Mouse (Mus musculus): ENCODE data around the gene Rhobtb1. TPM values are rescaled to one million over a fixed set of nuclear protein-coding genes. Genes with fewer than 3 reads are reported as not detected.

Gene Rhobtb1
- polyA plus RNA-seq, 1 experiment from 2014 or later: 20.8 TPM

DNA sequence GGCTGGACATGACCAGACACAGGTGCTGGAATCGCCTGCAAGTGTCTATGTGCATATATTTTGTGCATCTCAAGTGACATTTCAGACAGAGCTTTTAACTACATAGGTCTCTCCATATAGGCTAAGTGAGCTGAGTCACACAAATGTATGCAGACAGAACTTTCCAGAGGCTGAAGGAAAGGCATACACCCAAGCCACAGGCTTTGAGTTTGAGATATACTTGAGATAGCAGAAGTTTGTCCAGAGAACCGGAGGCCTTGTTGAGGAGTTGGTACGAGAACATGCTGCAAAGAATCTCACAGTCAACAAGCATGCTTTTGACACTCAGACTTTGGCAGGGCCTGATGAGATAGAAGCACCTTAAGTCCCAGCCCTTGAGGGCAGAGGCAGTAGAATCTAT is 151.4 kb downstream of the Rhobtb1 start:
- no peak overlapping the region for H3K27ac ChIP-seq
- 87% methylated on average over 3 of the region's 3 CpGs for WGBS
- no peaks in the 10 kb centered on the region for H3K9me3 ChIP-seq
- ATAC-seq: no peak
- H3K27me3 ChIP-seq (replicated peaks): no peaks in the 10 kb centered on the region
- H3K4me3 ChIP-seq (replicated peaks): no peak overlapping the region
- no peak overlapping the region for H3K4me2 ChIP-seq (replicated peaks)
- H3K4me1 ChIP-seq (replicated peaks): 0 out of 2 replicates have a peak, but pooled peaks cover 11% of the 10 kb centered on the region
- H3K9ac ChIP-seq: no peak overlapping the region
- no peaks in the 10 kb centered on the region for H3K36me3 ChIP-seq

DNA sequence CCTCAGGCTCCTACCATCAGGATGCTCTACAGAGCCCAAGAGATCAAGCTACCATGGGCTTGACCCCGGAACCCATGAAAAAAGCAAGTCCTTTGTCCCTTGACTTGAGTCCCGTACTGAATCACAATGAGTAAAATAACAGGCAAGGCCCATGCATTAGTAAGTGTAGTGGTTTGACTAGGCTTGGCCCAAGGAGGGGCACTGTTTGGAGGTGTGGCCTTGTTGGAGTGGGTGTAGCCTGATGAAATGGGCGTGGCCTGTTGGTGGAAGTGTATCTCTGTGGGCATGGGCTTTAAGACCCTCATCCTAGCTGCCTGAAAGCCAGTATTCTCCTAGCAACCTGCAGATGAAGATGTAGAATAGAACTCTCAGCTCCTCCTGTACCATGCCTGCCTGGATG is 153.6 kb downstream of the Rhobtb1 start:
- Histone ChIP-seq H3K36me3 (no peaks in the 10 kb centered on the region), H3K27me3 (replicated peaks) (no peaks in the 10 kb centered on the region), H3K4me3 (replicated peaks) (no peak overlapping the region), H3K9ac (no peak overlapping the region), H3K4me1 (replicated peaks) (0 out of 2 replicates have a peak, but pooled peaks cover 14% of the 10 kb centered on the region), H3K4me2 (replicated peaks) (peak overlapping the region; percentile 7; the same call in 1 of the 2 replicates), H3K27ac (peak overlapping the region; percentile 62), H3K9me3 (no peaks in the 10 kb centered on the region)
- 76% methylated on average over 3 of the region's 3 CpGs for WGBS
- ATAC-seq: peak; percentile 54

DNA sequence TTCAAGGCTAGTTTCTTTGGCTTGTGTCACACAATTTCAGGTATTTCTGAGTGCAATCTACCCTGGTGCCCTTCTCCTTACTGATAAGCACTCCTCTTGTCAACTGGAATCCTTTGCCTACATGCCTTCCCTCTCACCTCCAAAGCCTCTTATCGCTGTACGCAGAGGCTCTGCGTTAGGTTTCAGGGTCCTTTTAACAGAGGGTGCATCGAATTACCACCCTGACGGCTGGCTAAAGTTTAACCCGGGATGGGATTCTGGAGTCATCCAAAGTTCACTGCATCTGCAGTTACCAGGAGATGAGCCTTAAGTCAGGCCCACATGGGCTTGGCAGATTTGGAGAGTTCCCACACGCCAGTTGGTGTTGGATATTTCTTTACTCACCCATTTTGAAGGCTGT is 154.4 kb downstream of the Rhobtb1 start:
- no peaks in the 10 kb centered on the region for H3K36me3 ChIP-seq
- no peak overlapping the region for H3K4me3 ChIP-seq (replicated peaks)
- 0 out of 2 replicates have a peak, but pooled peaks cover 14% of the 10 kb centered on the region for H3K4me1 ChIP-seq (replicated peaks)
- WGBS: 37% methylated on average over 7 of the region's 7 CpGs
- H3K27me3 ChIP-seq (replicated peaks): no peaks in the 10 kb centered on the region
- H3K27ac ChIP-seq: peak overlapping the region; percentile 62
- peak overlapping the region; percentile 39 for H3K4me2 ChIP-seq (replicated peaks)
- ATAC-seq: peak; percentile 91
- no peaks in the 10 kb centered on the region for H3K9me3 ChIP-seq
- H3K9ac ChIP-seq: no peak overlapping the region

DNA sequence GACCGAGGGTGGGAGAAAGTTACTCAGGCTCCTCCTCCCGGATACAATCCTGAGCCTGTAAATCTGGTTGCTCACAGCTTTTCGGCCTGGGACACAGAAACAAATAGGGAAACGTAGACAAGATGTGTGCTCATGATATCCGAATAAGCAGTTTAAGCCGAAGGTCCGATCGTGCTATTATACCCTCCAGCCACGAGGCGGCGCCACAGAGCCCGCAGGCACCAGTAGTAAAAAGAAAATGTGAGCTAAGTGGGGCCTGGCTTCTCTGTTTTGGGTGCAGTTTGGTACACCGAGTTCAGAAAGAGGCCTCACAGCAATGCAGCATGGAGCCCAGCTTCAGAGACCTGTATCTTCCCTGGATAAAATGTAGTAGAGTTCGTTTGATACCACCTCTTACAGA is 155.0 kb downstream of the Rhobtb1 start:
- H3K4me3 ChIP-seq (replicated peaks): no peak overlapping the region
- 0 out of 2 replicates have a peak, but pooled peaks cover 14% of the 10 kb centered on the region for H3K4me1 ChIP-seq (replicated peaks)
- H3K9ac ChIP-seq: no peak overlapping the region
- no peaks in the 10 kb centered on the region for H3K36me3 ChIP-seq
- peak overlapping the region; percentile 40; the same call in 1 of the 2 replicates for H3K27ac ChIP-seq
- no peaks in the 10 kb centered on the region for H3K27me3 ChIP-seq (replicated peaks)
- peak overlapping the region; percentile 39 for H3K4me2 ChIP-seq (replicated peaks)
- H3K9me3 ChIP-seq: no peaks in the 10 kb centered on the region
- no peak for ATAC-seq
- WGBS: 45% methylated on average over 14 of the region's 14 CpGs

DNA sequence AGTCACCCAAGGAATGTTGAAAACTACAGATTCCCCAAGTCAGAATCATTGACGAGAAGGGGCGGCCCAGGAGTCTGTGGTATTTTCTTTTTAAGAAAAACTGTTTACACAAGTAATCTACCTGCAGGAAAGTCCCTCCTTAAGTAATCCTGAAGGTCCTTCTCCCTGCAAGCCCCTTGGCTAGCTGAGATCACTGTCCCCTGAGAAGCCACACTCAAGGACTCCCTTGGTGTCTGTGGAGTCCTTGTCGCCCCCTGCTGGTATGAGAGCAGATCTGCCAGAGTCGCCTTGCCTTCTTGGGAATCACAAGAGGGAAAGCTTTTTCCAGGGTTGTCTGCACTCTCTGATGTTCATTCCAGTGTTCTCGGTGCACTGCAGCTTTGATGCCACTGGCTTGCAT is 155.8 kb downstream of the Rhobtb1 start:
- WGBS: 37% methylated on average over 5 of the region's 5 CpGs
- Histone ChIP-seq H3K4me3 (replicated peaks) (no peak overlapping the region), H3K36me3 (no peaks in the 10 kb centered on the region), H3K4me1 (replicated peaks) (0 out of 2 replicates have a peak, but pooled peaks cover 14% of the 10 kb centered on the region), H3K27ac (no peak overlapping the region), H3K9ac (no peak overlapping the region), H3K9me3 (no peaks in the 10 kb centered on the region), H3K27me3 (replicated peaks) (no peaks in the 10 kb centered on the region), H3K4me2 (replicated peaks) (no peak overlapping the region)
- peak; percentile 26; the same call in 1 of the 2 replicates for ATAC-seq

DNA sequence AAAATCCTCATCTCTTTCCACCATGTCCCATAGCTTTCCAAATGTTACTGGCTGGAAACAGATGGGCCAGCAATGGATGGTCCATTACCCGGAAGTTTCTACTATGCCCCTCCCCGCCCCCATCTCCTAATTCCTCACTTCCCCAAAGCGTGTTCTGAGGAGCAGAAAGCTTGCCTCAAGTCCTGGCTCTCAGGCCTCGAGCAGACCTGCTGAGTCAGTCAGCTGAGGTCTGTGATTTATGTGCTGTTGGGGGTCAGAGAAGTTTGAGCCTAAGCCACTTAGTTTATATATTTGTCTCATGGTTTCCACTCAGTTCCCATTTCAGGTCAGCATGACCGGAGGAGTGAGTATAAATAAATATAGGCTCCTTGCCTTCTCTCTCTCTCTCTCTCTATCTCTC is 157.9 kb downstream of the Rhobtb1 start:
- no peak overlapping the region for H3K4me3 ChIP-seq (replicated peaks)
- H3K27ac ChIP-seq: no peak overlapping the region
- H3K36me3 ChIP-seq: no peaks in the 10 kb centered on the region
- 0 out of 2 replicates have a peak, but pooled peaks cover 14% of the 10 kb centered on the region for H3K4me1 ChIP-seq (replicated peaks)
- no peak overlapping the region for H3K4me2 ChIP-seq (replicated peaks)
- no peak overlapping the region for H3K9ac ChIP-seq
- H3K27me3 ChIP-seq (replicated peaks): no peaks in the 10 kb centered on the region
- 47% methylated on average over 5 of the region's 5 CpGs for WGBS
- H3K9me3 ChIP-seq: no peaks in the 10 kb centered on the region
- no peak for ATAC-seq

DNA sequence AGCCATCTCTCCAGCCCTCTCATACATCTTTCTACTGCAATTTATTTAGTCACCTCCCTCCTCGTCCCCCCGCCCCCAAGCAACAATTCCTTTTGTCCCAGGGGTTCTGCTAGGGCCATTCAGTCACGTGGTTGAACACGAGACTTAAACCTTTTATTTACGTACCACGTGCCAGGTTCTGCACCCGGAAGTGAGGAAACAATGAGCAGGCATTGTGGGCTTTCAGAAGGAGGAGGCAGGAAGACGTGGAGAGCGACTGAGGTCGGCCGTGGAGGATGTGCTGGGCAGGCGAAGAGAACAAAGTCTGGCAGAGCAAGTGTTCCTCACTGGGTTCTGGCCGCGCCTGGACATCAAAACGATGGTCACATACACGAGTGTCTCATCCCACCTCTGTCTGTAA is 160.6 kb downstream of the Rhobtb1 start:
- Histone ChIP-seq H3K27me3 (replicated peaks) (no peaks in the 10 kb centered on the region), H3K9ac (no peak overlapping the region), H3K36me3 (no peaks in the 10 kb centered on the region), H3K4me3 (replicated peaks) (no peak overlapping the region), H3K4me1 (replicated peaks) (0 out of 2 replicates have a peak, but pooled peaks cover 4% of the 10 kb centered on the region), H3K4me2 (replicated peaks) (no peak overlapping the region), H3K27ac (no peak overlapping the region), H3K9me3 (no peaks in the 10 kb centered on the region)
- ATAC-seq: no peak
- 75% methylated on average over 16 of the region's 16 CpGs for WGBS

DNA sequence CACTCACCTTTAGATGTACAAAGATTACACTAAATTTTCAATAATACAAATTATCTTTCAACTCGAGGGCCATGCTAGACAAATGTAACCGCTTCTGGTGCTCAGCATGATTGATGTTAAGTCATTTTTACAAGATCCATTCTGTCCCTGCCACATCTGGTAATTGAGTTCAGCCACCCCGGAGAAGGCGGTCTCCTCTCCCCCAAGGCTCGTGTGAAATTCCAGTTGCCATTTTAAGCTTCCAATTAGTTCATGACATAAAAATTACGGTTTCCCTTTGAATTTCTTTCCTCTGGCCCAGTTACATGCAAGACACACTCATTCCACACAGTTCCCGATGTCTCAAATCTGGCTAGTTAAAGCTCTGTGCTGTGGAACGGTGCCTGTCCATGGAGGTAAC is 162.7 kb downstream of the Rhobtb1 start:
- ATAC-seq: no peak
- 0 out of 2 replicates have a peak, but pooled peaks cover 3% of the 10 kb centered on the region for H3K4me1 ChIP-seq (replicated peaks)
- no peaks in the 10 kb centered on the region for H3K9me3 ChIP-seq
- no peaks in the 10 kb centered on the region for H3K36me3 ChIP-seq
- H3K4me3 ChIP-seq (replicated peaks): no peak overlapping the region
- H3K4me2 ChIP-seq (replicated peaks): no peak overlapping the region
- no peaks in the 10 kb centered on the region for H3K27me3 ChIP-seq (replicated peaks)
- 65% methylated on average over 8 of the region's 8 CpGs for WGBS
- no peak overlapping the region for H3K9ac ChIP-seq
- H3K27ac ChIP-seq: no peak overlapping the region

DNA sequence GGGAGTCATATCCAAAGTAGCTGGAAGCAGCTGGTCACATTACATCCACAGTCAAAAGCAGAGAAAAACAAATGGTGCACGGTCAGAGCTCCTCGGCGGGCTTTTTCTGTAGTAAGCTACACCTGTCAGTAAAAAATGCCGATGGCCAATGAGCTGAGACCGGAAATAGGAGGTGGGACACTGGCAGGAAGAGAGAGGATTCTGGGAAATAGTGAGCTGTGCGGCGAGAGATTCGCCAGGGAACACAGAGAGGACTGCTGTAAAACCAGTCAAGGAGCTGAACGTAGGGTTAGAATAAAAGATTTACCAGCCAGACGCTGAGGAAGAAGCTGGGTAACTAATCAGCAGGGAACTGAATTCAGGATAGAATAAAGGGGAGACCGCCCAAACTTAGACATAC is 167.3 kb downstream of the Rhobtb1 start:
- no peak overlapping the region for H3K9ac ChIP-seq

DNA sequence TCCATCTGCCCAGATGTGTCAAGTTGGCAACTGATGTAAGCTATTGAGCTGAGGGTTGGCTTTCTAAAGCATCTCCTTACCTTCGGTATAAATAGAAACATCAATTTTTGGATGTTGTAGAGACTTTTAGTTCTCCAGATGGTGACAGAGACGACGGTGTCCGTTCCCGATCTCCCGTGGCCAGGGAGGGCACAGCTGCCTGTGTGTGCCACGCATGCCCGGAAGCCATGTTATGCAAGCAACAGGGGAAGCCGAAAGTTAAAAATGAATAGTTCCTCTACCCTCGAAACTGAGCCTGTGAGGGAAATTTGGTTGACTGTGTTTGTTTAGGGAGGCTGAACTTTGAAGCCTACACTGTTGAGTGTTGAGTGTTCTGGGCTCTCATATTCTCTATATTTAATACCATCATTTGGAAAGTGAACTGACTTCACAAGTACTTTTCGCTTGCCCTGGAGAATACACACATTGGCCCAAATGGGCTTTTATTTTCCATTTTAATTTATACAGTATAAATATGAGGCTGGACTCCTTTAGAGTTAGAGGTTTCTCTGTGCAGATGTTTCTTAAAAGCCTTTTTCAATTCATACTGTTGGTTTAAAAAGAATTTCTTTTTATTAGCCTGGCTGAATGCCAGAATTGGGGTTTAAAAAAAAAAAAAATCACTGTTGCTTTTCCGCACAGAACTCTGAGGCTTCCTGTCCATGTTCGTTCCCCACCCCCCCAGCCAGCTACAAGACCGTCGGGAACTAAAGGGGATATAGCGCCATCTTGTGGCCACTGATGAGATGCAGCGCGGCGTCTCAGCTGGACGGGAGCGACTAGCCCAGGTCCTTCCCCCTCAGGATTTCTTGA is 169.7 kb downstream of the Rhobtb1 start:
- Histone ChIP-seq H3K4me2 (replicated peaks) (peak overlapping the region; percentile 53), H3K9me3 (no peaks in the 10 kb centered on the region), H3K27me3 (replicated peaks) (no peaks in the 10 kb centered on the region), H3K4me3 (replicated peaks) (peak overlapping the region; percentile 25), H3K4me1 (replicated peaks) (no peaks in the 10 kb centered on the region; the same call in 1 of the 2 replicates), H3K36me3 (no peaks in the 10 kb centered on the region), H3K27ac (peak overlapping the region; percentile 49; the same call in 1 of the 2 replicates), H3K9ac (0 out of 2 replicates have a peak overlapping the region, but pooled peaks have one; percentile 17)
- WGBS: 40% methylated on average over 21 of the region's 21 CpGs
- peak; percentile 95 for ATAC-seq

More for the DNA sequence above, 167.3 kb downstream of the Rhobtb1 start:
- Histone ChIP-seq H3K36me3 (no peaks in the 10 kb centered on the region), H3K27me3 (replicated peaks) (no peaks in the 10 kb centered on the region), H3K4me2 (replicated peaks) (no peak overlapping the region), H3K27ac (no peak overlapping the region), H3K4me1 (replicated peaks) (no peaks in the 10 kb centered on the region; the same call in 1 of the 2 replicates), H3K9me3 (no peaks in the 10 kb centered on the region), H3K4me3 (replicated peaks) (no peak overlapping the region)
- no peak for ATAC-seq
- WGBS: 87% methylated on average over 11 of the region's 11 CpGs

DNA sequence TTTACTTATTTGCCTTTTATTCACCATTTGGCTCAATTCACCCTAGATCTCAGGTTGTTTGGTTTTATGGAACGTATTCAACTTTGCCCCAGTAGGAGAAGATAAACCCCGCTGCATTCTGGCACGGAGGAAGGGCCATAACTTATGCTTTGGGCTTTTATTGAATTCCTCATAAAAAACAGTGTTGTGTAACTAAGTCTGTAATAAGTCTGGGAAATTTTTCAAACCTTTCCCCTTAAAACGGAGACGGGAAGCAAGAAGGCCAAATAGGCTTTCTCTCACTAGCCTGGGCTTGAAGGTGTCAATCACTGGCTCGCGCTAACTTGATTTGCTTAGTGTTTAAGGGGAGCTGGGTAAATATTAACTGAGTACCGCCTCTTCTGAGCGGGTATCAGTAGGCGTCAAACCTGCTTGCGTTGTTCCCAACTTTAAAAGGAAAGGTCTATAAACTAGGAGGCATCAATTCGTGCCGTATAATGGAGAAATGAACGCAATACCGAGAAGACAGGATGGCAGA is 170.3 kb downstream of the Rhobtb1 start:
- no peaks in the 10 kb centered on the region; the same call in 1 of the 2 replicates for H3K4me1 ChIP-seq (replicated peaks)
- H3K27ac ChIP-seq: peak overlapping the region; percentile 48; the same call in 1 of the 2 replicates
- ATAC-seq: peak; percentile 93
- no peaks in the 10 kb centered on the region for H3K9me3 ChIP-seq
- WGBS: 29% methylated on average over 15 of the region's 15 CpGs
- peak overlapping the region; percentile 53 for H3K4me2 ChIP-seq (replicated peaks)
- peak overlapping the region; percentile 25 for H3K4me3 ChIP-seq (replicated peaks)
- H3K9ac ChIP-seq: 0 out of 2 replicates have a peak overlapping the region, but pooled peaks have one; percentile 17
- H3K27me3 ChIP-seq (replicated peaks): no peaks in the 10 kb centered on the region
- H3K36me3 ChIP-seq: no peaks in the 10 kb centered on the region

DNA sequence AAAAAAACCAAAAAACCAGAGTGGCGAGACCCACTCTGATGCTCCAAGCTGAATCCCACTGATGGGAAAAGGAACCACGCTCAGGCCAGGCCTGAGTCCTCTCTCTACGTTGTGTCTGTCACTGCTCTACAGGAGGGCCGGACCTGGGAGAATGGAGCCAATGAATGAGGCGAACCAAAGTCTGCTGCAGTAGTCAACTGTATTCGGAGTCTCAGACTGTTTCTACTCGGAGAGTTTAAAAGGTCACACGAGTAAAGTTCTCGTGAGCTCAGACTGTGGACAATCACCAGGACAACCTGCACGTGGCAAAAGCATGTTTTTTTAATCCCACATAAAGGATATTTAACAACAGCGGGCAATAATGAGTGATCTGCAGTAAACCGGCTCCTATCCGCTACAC is 172.8 kb downstream of the Rhobtb1 start:
- Histone ChIP-seq H3K27ac (no peak overlapping the region), H3K36me3 (no peaks in the 10 kb centered on the region), H3K9me3 (no peaks in the 10 kb centered on the region), H3K9ac (no peak overlapping the region), H3K27me3 (replicated peaks) (no peaks in the 10 kb centered on the region), H3K4me1 (replicated peaks) (no peaks in the 10 kb centered on the region; the same call in 1 of the 2 replicates), H3K4me3 (replicated peaks) (no peak overlapping the region), H3K4me2 (replicated peaks) (no peak overlapping the region)
- WGBS: 74% methylated on average over 13 of the region's 13 CpGs
- no peak for ATAC-seq
